Mouse (Mus musculus): ENCODE data around the gene Hoxa3. TPM values are rescaled to one million over a fixed set of nuclear protein-coding genes. Genes with fewer than 3 reads are reported as not detected.

Gene Hoxa3
- polyA plus RNA-seq, 1 experiment from 2014 or later = 5.6 TPM

DNA sequence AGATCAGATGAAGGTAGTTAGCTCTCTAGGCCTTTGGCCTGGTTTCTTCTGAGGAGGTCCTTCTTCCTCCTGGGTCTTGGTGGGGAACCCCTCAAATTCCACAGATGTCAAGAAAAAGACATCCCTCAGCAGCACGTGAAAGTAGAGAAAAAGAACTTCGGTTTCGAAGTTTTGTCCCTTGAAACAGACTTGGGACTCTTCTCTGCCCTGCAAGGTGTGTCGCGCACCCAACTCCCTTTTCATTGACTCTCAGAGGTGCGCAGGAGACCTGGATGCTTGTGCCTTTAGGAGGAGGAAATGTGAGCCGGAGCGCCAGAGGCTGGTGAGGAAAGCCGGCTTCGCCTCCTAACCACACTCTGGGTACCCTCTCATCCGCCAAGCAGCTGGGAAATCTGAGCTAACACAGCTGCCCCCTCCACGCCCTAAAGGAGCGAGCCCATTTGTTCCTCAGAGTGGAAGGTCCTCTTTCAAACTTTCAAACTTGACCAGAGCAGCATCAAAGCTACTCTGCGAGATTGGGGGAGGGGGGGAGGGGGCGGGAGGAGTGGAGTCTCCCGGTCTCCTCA lies 62.7 kb downstream of the Hoxa3 start:
- Histone ChIP-seq H3K27ac (replicated peaks; ENCODE audit: low read depth, low read length) (no peak overlapping the region), H3K27me3 (ENCODE audit: control insufficient read depth, insufficient read depth, low read length) (peaks cover 28% of the 10 kb centered on the region), H3K4me2 (ENCODE audit: low read depth, severe bottlenecking) (peak overlapping the region; percentile 21; the same call in 1 of the 2 replicates), H3K36me3 (ENCODE audit: control insufficient read depth, insufficient read depth, low read length) (no peaks in the 10 kb centered on the region), H3K9me3 (ENCODE audit: control insufficient read depth, low read length) (no peaks in the 10 kb centered on the region), H3K4me3 (ENCODE audit: low read depth, low read length) (no peak overlapping the region), H3K9ac (ENCODE audit: low read length) (no peak overlapping the region), H3K4me1 (ENCODE audit: control insufficient read depth, insufficient read depth, low read length) (no peaks in the 10 kb centered on the region)
- 3% methylated on average over 16 of the region's 16 CpGs for WGBS
- no peak; the same call in 1 of the 2 replicates for ATAC-seq (ENCODE audit: insufficient number of reproducible peaks, low FRiP score, low TSS enrichment, low read depth)
- DNase-seq (ENCODE audit: low spot score) = peak; percentile 69

DNA sequence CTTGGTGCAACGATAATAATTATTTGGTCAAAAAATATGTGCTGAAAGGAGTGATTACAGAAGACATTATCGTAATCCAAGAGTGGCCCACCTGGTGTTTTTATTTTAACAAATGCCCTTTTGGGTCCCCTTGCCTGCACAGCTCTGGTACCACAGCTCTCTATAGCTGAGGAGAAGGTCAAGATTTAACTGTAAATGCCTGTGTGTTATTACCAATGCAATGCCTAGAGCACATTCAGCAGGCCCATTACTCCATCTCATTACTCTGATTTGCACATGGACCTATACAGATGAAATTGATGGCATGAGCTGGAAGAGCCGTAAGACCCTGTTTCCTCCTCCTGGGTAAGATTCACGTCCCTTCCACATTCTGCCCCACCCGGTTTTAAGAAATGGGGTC lies 74.0 kb downstream of the Hoxa3 start:
- 83% methylated on average over 5 of the region's 5 CpGs for WGBS
- DNase-seq (ENCODE audit: low spot score) (no peak), ATAC-seq (ENCODE audit: insufficient number of reproducible peaks, low FRiP score, low TSS enrichment, low read depth) (no peak)
- Histone ChIP-seq H3K9me3 (ENCODE audit: control insufficient read depth, low read length) (no peaks in the 10 kb centered on the region), H3K27me3 (ENCODE audit: control insufficient read depth, insufficient read depth, low read length) (no peaks in the 10 kb centered on the region), H3K4me1 (ENCODE audit: control insufficient read depth, insufficient read depth, low read length) (no peaks in the 10 kb centered on the region; the same call in 1 of the 2 replicates), H3K4me3 (ENCODE audit: low read depth, low read length) (no peak overlapping the region), H3K4me2 (ENCODE audit: low read depth, severe bottlenecking) (no peak overlapping the region), H3K27ac (replicated peaks; ENCODE audit: low read depth, low read length) (no peak overlapping the region), H3K9ac (ENCODE audit: low read length) (no peak overlapping the region), H3K36me3 (ENCODE audit: control insufficient read depth, insufficient read depth, low read length) (no peaks in the 10 kb centered on the region)

DNA sequence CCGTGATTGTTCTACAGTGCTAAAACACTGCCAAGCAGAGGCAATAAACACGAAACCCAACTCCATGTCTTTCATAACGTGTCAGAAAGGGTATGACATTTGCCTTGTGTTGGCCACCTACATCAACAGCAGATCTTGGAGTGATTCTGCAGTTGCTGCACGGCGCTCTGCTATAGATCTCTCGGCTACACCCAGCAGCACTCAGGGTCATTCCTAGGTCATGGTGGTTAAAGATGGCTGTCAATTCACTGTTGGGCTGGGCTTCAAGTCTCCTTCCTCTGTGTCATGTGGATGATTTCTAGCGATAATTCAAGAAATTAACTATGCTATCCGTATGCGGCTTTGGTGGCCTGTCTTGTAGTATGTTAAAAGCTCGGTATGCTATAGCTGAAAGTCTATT lies 74.6 kb downstream of the Hoxa3 start:
- no peaks in the 10 kb centered on the region for H3K9me3 ChIP-seq (ENCODE audit: control insufficient read depth, low read length)
- H3K27me3 ChIP-seq (ENCODE audit: control insufficient read depth, insufficient read depth, low read length) = no peaks in the 10 kb centered on the region
- no peak overlapping the region for H3K27ac ChIP-seq (replicated peaks; ENCODE audit: low read depth, low read length)
- WGBS = 51% methylated on average over 10 of the region's 10 CpGs
- DNase-seq (ENCODE audit: low spot score) (no peak), ATAC-seq (ENCODE audit: insufficient number of reproducible peaks, low FRiP score, low TSS enrichment, low read depth) (no peak)
- H3K4me1 ChIP-seq (ENCODE audit: control insufficient read depth, insufficient read depth, low read length) = no peaks in the 10 kb centered on the region; the same call in 1 of the 2 replicates
- H3K4me2 ChIP-seq (ENCODE audit: low read depth, severe bottlenecking) = no peak overlapping the region
- no peaks in the 10 kb centered on the region for H3K36me3 ChIP-seq (ENCODE audit: control insufficient read depth, insufficient read depth, low read length)
- H3K4me3 ChIP-seq (ENCODE audit: low read depth, low read length) = no peak overlapping the region
- H3K9ac ChIP-seq (ENCODE audit: low read length) = no peak overlapping the region

DNA sequence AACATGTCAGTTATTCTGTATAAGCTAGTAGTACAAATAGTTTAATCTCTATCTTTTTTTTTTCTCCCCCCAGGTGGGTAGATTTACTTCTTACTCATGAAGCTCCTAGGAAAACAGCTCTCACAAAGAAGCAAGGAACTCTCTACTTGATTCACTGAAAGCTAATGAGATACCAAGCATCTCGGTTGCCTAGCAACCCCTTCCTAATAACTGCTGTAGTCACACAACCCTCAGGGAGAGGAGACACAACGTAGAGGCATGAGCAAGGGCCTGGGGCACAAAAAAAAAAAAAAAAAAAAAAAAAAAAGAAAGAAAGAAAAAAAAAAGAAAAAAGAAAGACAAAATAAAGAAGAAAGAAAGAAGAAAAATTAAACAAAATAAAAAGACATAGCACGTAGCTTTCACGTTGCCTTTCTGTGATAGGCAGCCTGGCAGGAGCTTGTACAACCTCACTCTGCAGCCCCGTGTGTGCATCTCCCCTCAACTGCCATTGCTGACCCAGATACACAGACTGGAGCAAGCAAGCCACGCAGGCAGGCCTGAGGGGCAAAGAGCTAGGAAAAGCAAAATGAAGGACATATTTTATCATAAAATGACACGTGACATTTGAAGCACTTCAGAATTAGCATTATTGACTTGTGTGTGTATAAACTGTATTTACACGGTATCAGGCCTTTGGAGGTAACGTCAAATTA lies 75.1 kb downstream of the Hoxa3 start:
- DNase-seq (ENCODE audit: low spot score) = no peak
- Histone ChIP-seq H3K36me3 (ENCODE audit: control insufficient read depth, insufficient read depth, low read length) (no peaks in the 10 kb centered on the region), H3K4me3 (ENCODE audit: low read depth, low read length) (no peak overlapping the region), H3K4me1 (ENCODE audit: control insufficient read depth, insufficient read depth, low read length) (no peaks in the 10 kb centered on the region; the same call in 1 of the 2 replicates), H3K9ac (ENCODE audit: low read length) (no peak overlapping the region), H3K27me3 (ENCODE audit: control insufficient read depth, insufficient read depth, low read length) (no peaks in the 10 kb centered on the region), H3K9me3 (ENCODE audit: control insufficient read depth, low read length) (no peaks in the 10 kb centered on the region), H3K4me2 (ENCODE audit: low read depth, severe bottlenecking) (no peak overlapping the region), H3K27ac (replicated peaks; ENCODE audit: low read depth, low read length) (no peak overlapping the region)
- 66% methylated on average over 9 of the region's 9 CpGs for WGBS
- no peak for ATAC-seq (ENCODE audit: insufficient number of reproducible peaks, low FRiP score, low TSS enrichment, low read depth)

DNA sequence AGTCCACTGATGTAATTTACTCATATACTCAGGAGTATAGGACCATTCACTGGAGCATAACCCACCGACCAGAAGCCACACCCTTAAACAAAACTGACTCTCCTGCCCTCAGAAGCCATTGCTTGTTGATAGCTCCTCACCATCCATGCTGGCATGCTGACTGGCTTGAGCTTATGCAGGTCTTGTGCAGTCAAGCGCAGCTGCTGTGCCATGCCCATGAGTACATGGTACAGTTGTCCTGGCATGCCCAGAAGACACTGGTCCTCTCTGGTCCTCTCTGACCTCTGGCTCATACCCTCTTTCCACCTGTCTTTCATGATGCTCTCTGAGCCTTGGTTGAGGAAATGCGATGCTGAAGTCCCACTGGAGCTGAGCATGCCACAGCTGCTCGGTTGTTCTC lies 89.5 kb downstream of the Hoxa3 start:
- 86% methylated on average over 4 of the region's 4 CpGs for WGBS
- no peak for DNase-seq (ENCODE audit: low spot score)
- ATAC-seq (ENCODE audit: insufficient number of reproducible peaks, low FRiP score, low TSS enrichment, low read depth) = no peak
- Histone ChIP-seq H3K4me1 (ENCODE audit: control insufficient read depth, insufficient read depth, low read length) (no peaks in the 10 kb centered on the region), H3K36me3 (ENCODE audit: control insufficient read depth, insufficient read depth, low read length) (no peaks in the 10 kb centered on the region), H3K4me3 (ENCODE audit: low read depth, low read length) (no peak overlapping the region), H3K9ac (ENCODE audit: low read length) (no peak overlapping the region), H3K27ac (replicated peaks; ENCODE audit: low read depth, low read length) (no peak overlapping the region), H3K4me2 (ENCODE audit: low read depth, severe bottlenecking) (no peak overlapping the region), H3K9me3 (ENCODE audit: control insufficient read depth, low read length) (no peaks in the 10 kb centered on the region), H3K27me3 (ENCODE audit: control insufficient read depth, insufficient read depth, low read length) (0 out of 2 replicates have a peak, but pooled peaks cover 3% of the 10 kb centered on the region)

DNA sequence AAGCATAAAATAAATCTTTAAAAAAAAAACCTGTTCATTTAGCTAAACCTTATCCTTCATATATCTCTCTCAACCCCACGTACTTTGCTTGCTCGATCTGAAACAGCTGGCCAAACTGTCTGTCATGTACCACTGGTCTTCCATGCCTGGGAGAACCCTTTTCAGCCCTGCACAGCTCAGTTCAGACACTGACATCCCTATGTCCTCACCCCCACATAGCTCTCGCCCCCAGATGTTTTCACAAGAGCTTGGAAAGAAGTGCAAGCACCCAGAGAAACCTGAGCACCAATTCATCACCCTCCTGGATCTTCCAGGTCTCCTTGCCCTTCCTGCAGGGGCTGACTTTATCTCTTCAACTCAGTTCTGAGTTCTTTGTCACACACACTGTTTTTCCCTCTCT lies 92.0 kb downstream of the Hoxa3 start:
- DNase-seq (ENCODE audit: low spot score) (no peak), ATAC-seq (ENCODE audit: insufficient number of reproducible peaks, low FRiP score, low TSS enrichment, low read depth) (no peak)
- Histone ChIP-seq H3K27me3 (ENCODE audit: control insufficient read depth, insufficient read depth, low read length) (0 out of 2 replicates have a peak, but pooled peaks cover 3% of the 10 kb centered on the region), H3K4me2 (ENCODE audit: low read depth, severe bottlenecking) (no peak overlapping the region), H3K36me3 (ENCODE audit: control insufficient read depth, insufficient read depth, low read length) (no peaks in the 10 kb centered on the region), H3K9ac (ENCODE audit: low read length) (no peak overlapping the region), H3K9me3 (ENCODE audit: control insufficient read depth, low read length) (no peaks in the 10 kb centered on the region), H3K4me3 (ENCODE audit: low read depth, low read length) (no peak overlapping the region), H3K27ac (replicated peaks; ENCODE audit: low read depth, low read length) (no peak overlapping the region), H3K4me1 (ENCODE audit: control insufficient read depth, insufficient read depth, low read length) (peaks cover 6% of the 10 kb centered on the region)
- 53% methylated on average over 3 of the region's 3 CpGs for WGBS

MicroRNAs within 50 kb of the gene (microRNA counts, 519-probe panel; counts per million panel counts)
- 6,526 counts per million, percentile 96 among the panel's probes with 10 or more counts for microRNA mmu-miR-196b

Small RNA genes within 50 kb of the gene (microRNA-seq; reads per million reads assigned to microRNA genes)
- 72,279 reads per million, percentile 99 among the genes with 10 or more reads in this experiment for gene Mir196b

Other genes starting within 250 kb of the Hoxa3 start
- 15.3 and 20.3 TPM in 2 replicates for gene Skap2, start 200.8 kb downstream of the Hoxa3 start, polyA plus RNA-seq (2014; fragmentation: Nextera tagmentation; extraction: Ambion mirVana)
- gene Hoxa1, start 55.0 kb downstream of the Hoxa3 start, polyA plus RNA-seq (2014; fragmentation: Nextera tagmentation; extraction: Ambion mirVana) = 0.99 and 1.1 TPM in 2 replicates
- 2.8 and 3.0 TPM in 2 replicates for gene Hoxa2, start 48.5 kb downstream of the Hoxa3 start, polyA plus RNA-seq (2014; fragmentation: Nextera tagmentation; extraction: Ambion mirVana)
- gene 5730596B20Rik, start 35.8 kb downstream of the Hoxa3 start, polyA plus RNA-seq (2014; fragmentation: Nextera tagmentation; extraction: Ambion mirVana) = 0.99 and 1.4 TPM in 2 replicates
- gene Hoxa4, start 21.6 kb downstream of the Hoxa3 start, polyA plus RNA-seq (2014; fragmentation: Nextera tagmentation; extraction: Ambion mirVana) = 1.0 and 1.3 TPM in 2 replicates
- 11.0 and 11.3 TPM in 2 replicates for gene Hoxa5, start 8.7 kb downstream of the Hoxa3 start, polyA plus RNA-seq (2014; fragmentation: Nextera tagmentation; extraction: Ambion mirVana)
- 3.5 and 4.6 TPM in 2 replicates for gene Hoxa6, start 4.6 kb downstream of the Hoxa3 start, polyA plus RNA-seq (2014; fragmentation: Nextera tagmentation; extraction: Ambion mirVana)
- 1.1 and 1.3 TPM in 2 replicates for gene Gm28308, start within 50 bp of the Hoxa3 start, polyA plus RNA-seq (2014; fragmentation: Nextera tagmentation; extraction: Ambion mirVana)
- 14.7 and 16.2 TPM in 2 replicates for gene Hoxa7, start 8.5 kb upstream of the Hoxa3 start, polyA plus RNA-seq (2014; fragmentation: Nextera tagmentation; extraction: Ambion mirVana)
- 86.7 and 90.5 TPM in 2 replicates for gene Hoxa9, start 17.8 kb upstream of the Hoxa3 start, polyA plus RNA-seq (2014; fragmentation: Nextera tagmentation; extraction: Ambion mirVana)
- gene Hoxa10, start 27.5 kb upstream of the Hoxa3 start, polyA plus RNA-seq (2014; fragmentation: Nextera tagmentation; extraction: Ambion mirVana) = 274 and 278 TPM in 2 replicates
- 66.3 and 78.0 TPM in 2 replicates for gene Hoxa11, start 32.5 kb upstream of the Hoxa3 start, polyA plus RNA-seq (2014; fragmentation: Nextera tagmentation; extraction: Ambion mirVana)
- gene Hoxa13, start 47.5 kb upstream of the Hoxa3 start, polyA plus RNA-seq (2014; fragmentation: Nextera tagmentation; extraction: Ambion mirVana) = 25.1 and 29.7 TPM in 2 replicates
- gene Evx1, start 100.2 kb upstream of the Hoxa3 start, polyA plus RNA-seq (2014; fragmentation: Nextera tagmentation; extraction: Ambion mirVana) = 3.8 and 5.1 TPM in 2 replicates